Mouse (Mus musculus) heart, embryonic 16.5 days (tissue): ENCODE measurements around the gene Llcfc1. TPM values are rescaled to one million over a fixed set of nuclear protein-coding genes. Genes with fewer than 3 reads are reported as not detected.

Source experiments
- ATAC-seq: fragments of 200-750 bp; cut with Nextera tagmentation; replicated peaks from 2 replicates; pipeline ENCODE4 v1.8.0; 2017; ENCODE audit warnings: moderate number of reproducible peaks; ENCODE audit not compliant: insufficient read depth, low FRiP score; ENCODE audit errors: extremely low read depth
- H3K27ac ChIP-seq: fragments of 300-500 bp; sonication (generic); 2 replicates; pipeline ENCODE4 v1.5.1; 2014; ENCODE audit warnings: mild to moderate bottlenecking, low read length, control low read depth, moderate library complexity
- H3K27me3 ChIP-seq: fragments of 300-500 bp; sonication (generic); 2 replicates; pipeline ENCODE4 v1.6.1; 2014; ENCODE audit warnings: low read length, mixed read lengths; ENCODE audit not compliant: control insufficient read depth, insufficient read depth
- H3K36me3 ChIP-seq: fragments of 300-500 bp; sonication (generic); 2 replicates; pipeline ENCODE4 v1.6.1; 2014; ENCODE audit not compliant: control insufficient read depth, insufficient read depth
- H3K4me1 ChIP-seq: fragments of 300-500 bp; sonication (generic); 2 replicates; pipeline ENCODE4 v1.6.1; 2014; ENCODE audit warnings: low read length, mixed read lengths; ENCODE audit not compliant: control insufficient read depth, insufficient read depth
- H3K4me2 ChIP-seq: fragments of 300-500 bp; sonication (generic); 2 replicates; pipeline ENCODE4 v1.6.1; 2014; ENCODE audit warnings: low read depth, mild to moderate bottlenecking, control low read depth, low read length
- H3K4me3 ChIP-seq: fragments of 300-500 bp; sonication (generic); 2 replicates; pipeline ENCODE4 v1.5.1; 2014; ENCODE audit warnings: mild to moderate bottlenecking, control low read depth, low read length
- H3K9ac ChIP-seq: fragments of 300-500 bp; sonication (generic); 2 replicates; pipeline ENCODE4 v1.6.1; 2014; ENCODE audit warnings: low read length, control low read depth
- H3K9me3 ChIP-seq: fragments of 300-500 bp; sonication (generic); replicated peaks from 2 replicates; pipeline ENCODE4 v1.6.1; 2016; ENCODE audit warnings: low read length; ENCODE audit not compliant: control insufficient read depth
- WGBS: fragments of 180-500 bp; shearing (Covaris S2); extraction: QIAGEN DNeasy Blood & Tissue Kit; methylation state at CpG from one replicate; pipeline ENCODE4 v1.1.7; 2014; 5-methylcytosine and 5-hydroxymethylcytosine counted together
- polyA plus RNA-seq: library from polyadenylated mRNA; unstranded; fragments of >200 nt; fragmentation: Nextera tagmentation; extraction: Ambion mirVana; gene quantifications from 2 replicates; pipeline ENCODE4 v1.2.1, GENCODE M21; 2015

Gene Llcfc1
- not detected in 2 replicates for polyA plus RNA-seq

DNA sequence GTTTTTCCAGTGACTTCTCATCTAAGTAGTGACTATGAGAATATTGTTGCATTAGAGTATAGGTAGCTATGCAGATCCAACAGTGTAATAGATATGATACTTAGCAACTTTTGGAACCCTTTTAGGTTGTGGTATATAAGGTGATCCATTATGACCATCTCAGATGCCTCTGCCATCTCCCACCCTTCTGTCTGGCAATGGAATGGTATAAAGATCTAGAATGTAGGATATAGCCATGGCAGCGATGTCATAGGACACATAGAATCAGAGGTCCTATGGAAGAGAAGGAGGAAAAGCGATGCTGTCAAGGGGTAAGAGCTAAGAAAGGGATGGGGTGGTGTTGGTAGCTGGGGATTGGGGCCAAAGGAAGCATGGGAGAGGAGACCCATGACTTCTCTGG lies at the start of gene Llcfc1:
TSS of gene Llcfc1 (plus strand) at position 301 of the 400 bp plus-strand sequence.
- Histone ChIP-seq H3K4me3 (no peak within 1 kb of the TSS), H3K4me2 (no peak within 1 kb of the TSS), H3K4me1 (no peaks in the 10 kb centered on the region), H3K27me3 (no peaks in the 10 kb centered on the region), H3K27ac (no peak within 1 kb of the TSS), H3K9ac (no peak within 1 kb of the TSS), H3K36me3 (no peaks in the 10 kb centered on the region), H3K9me3 (no peaks in the 10 kb centered on the region)
- 71% methylated on average over 2 of the region's 2 CpGs for WGBS
- ATAC-seq, result no peak

DNA sequence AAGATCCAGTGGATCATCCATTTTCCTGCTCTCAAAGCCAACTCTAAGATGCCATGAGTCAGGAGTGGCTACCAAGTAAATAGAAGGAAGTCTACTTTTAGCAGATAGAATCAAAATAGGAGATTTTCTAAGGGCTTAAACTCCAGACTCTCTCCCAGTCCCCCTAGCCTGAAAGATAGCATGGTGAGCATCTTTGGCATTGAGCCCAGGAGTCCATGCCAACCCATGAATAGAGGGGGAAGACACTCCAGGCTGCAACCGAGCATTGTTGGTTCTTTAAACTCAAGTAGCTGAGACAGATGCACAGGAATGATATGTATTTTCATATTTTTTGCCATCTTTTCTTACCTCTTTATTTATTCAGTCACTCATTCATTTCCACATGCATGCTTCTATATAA lies 49.0 kb upstream of the Llcfc1 start:
- no peaks in the 10 kb centered on the region for H3K27me3 ChIP-seq
- H3K4me1 ChIP-seq, result no peaks in the 10 kb centered on the region
- H3K9me3 ChIP-seq, result no peaks in the 10 kb centered on the region
- no peaks in the 10 kb centered on the region for H3K36me3 ChIP-seq
- WGBS, result 29% methylated on average over 1 of the region's 1 CpGs
- ATAC-seq, result no peak
- no peak overlapping the region for H3K9ac ChIP-seq
- no peak overlapping the region for H3K4me3 ChIP-seq
- no peak overlapping the region for H3K4me2 ChIP-seq
- H3K27ac ChIP-seq, result no peak overlapping the region

DNA sequence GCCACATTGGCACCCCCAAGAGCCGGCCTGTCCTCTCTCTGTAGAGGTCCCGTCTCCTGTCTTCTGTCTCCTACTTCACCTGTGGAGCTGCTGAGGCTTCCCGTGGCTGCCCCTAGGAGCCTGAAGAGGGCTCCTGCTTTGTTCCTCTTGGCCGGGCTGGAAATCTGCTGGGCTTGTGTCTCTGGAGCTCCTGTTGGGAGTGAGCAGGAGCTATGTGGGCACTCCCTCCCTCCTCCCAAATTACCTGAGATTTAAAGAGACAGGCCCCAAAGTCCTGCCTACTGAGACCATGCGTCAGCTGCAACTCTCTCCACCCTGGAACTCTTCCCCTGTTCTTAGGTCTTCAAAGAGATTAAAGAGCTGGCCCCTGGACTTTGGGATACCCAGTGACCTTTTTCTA lies 48.1 kb upstream of the Llcfc1 start, which contains the start of gene Trpv6:
TSS of gene Trpv6 (minus strand) at position 228 of the 400 bp plus-strand sequence.
- Histone ChIP-seq H3K27me3 (no peaks in the 10 kb centered on the region), H3K27ac (no peak within 1 kb of the TSS), H3K36me3 (no peaks in the 10 kb centered on the region), H3K9me3 (no peaks in the 10 kb centered on the region), H3K9ac (no peak within 1 kb of the TSS), H3K4me2 (no peak within 1 kb of the TSS), H3K4me3 (no peak within 1 kb of the TSS), H3K4me1 (no peaks in the 10 kb centered on the region)
- WGBS, result 17% methylated on average over 5 of the region's 5 CpGs
- no peak for ATAC-seq

DNA sequence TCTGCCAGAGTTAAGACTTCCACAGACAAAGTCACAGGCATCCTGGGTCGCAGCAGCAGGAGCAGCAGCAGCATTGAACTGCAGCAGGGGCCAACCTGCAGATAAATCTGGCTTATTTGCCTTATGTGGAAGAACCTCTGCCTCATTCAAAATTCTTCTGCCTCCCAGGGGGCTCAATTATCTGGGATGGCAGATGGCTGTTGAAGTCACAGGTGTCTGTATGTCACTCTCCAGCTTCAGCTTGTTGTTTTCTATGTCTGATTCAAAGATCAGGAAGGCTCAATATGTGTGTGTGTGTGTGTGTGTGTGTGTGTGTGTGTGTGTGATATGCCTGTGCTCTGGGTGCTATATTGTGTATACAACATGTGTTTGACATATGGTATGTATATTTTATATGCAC lies 46.8 kb upstream of the Llcfc1 start:
- no peaks in the 10 kb centered on the region for H3K36me3 ChIP-seq
- no peak overlapping the region for H3K4me3 ChIP-seq
- H3K4me1 ChIP-seq, result no peaks in the 10 kb centered on the region
- no peak overlapping the region for H3K9ac ChIP-seq
- no peak overlapping the region for H3K4me2 ChIP-seq
- no peaks in the 10 kb centered on the region for H3K27me3 ChIP-seq
- ATAC-seq, result no peak
- H3K27ac ChIP-seq, result no peak overlapping the region
- H3K9me3 ChIP-seq, result no peaks in the 10 kb centered on the region
- 7% methylated on average over 1 of the region's 1 CpGs for WGBS

DNA sequence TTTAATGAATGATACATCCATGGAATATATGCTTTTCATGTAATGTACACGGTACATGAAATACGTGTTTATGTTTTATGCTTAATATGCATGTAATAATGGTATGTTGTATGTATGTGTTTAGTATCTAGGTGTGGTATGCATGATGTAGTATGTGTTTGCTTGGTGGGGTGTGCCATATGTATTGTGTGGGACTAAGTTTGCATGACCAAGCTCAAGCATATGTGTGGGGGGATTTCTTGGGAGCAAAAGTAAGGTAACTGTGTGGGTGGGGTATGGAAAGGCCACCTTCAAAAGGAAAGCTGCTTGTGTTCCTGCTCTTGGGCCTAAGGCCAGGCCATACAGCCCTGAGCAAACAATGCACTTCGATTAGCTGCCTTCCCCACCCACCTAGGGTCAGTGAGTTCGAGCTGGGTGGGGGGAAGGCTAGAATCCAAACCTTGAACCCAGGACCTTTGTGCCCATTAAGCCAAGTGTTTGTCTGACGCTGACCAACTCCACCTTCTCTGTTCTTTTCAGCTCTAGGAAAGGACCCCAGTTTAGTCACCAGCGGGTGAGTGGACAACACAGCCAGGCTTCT lies 46.2 kb upstream of the Llcfc1 start:
- Histone ChIP-seq H3K9me3 (no peaks in the 10 kb centered on the region), H3K4me3 (no peak overlapping the region), H3K27me3 (no peaks in the 10 kb centered on the region), H3K9ac (no peak overlapping the region), H3K27ac (no peak overlapping the region), H3K4me2 (no peak overlapping the region), H3K4me1 (no peaks in the 10 kb centered on the region), H3K36me3 (no peaks in the 10 kb centered on the region)
- no peak for ATAC-seq
- 75% methylated on average over 6 of the region's 6 CpGs for WGBS

- Histone ChIP-seq H3K4me2 (no peak overlapping the region), H3K27ac (no peak overlapping the region), H3K9me3 (no peaks in the 10 kb centered on the region), H3K27me3 (no peaks in the 10 kb centered on the region), H3K36me3 (no peaks in the 10 kb centered on the region), H3K4me1 (no peaks in the 10 kb centered on the region), H3K9ac (no peak overlapping the region), H3K4me3 (no peak overlapping the region)
- 81% methylated on average over 3 of the region's 3 CpGs for WGBS
- ATAC-seq, result no peak
Measured at GRCm38 (mm10) chr6:41640449-41640848, 43.8 kb upstream of the Llcfc1 start.

- H3K36me3 ChIP-seq, result no peaks in the 10 kb centered on the region
- H3K4me1 ChIP-seq, result no peaks in the 10 kb centered on the region
- no peaks in the 10 kb centered on the region for H3K9me3 ChIP-seq
- no peak for ATAC-seq
- H3K27ac ChIP-seq, result no peak overlapping the region
- no peak overlapping the region for H3K9ac ChIP-seq
- H3K4me2 ChIP-seq, result no peak overlapping the region
- H3K27me3 ChIP-seq, result no peaks in the 10 kb centered on the region
- no peak overlapping the region for H3K4me3 ChIP-seq
- WGBS, result 55% methylated on average over 6 of the region's 6 CpGs
Measured at GRCm38 (mm10) chr6:41641173-41641866, 42.9 kb upstream of the Llcfc1 start.

DNA sequence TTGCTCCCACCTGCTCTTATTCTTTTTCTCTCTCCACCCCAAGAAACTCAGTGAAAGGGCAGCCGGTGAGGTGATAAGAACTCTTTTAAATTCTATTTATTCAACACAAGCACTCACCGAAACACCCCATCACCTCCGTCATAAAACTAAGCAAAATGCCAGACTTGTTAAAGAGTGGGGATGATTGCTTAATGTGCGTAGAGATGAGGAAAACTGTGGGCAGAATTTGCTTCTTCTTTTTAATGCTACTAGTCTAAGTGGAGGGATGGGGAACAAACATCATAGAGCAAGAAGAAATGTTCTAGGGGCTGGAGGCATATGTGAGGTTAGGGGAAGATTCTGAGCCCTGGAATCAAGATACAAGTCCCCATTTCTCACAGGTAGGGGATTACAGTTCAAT lies 41.5 kb upstream of the Llcfc1 start:
- no peak for ATAC-seq
- 73% methylated on average over 4 of the region's 4 CpGs for WGBS
- Histone ChIP-seq H3K9me3 (no peaks in the 10 kb centered on the region), H3K4me1 (no peaks in the 10 kb centered on the region), H3K9ac (no peak overlapping the region), H3K27ac (no peak overlapping the region), H3K4me3 (no peak overlapping the region), H3K27me3 (no peaks in the 10 kb centered on the region), H3K36me3 (no peaks in the 10 kb centered on the region), H3K4me2 (no peak overlapping the region)

DNA sequence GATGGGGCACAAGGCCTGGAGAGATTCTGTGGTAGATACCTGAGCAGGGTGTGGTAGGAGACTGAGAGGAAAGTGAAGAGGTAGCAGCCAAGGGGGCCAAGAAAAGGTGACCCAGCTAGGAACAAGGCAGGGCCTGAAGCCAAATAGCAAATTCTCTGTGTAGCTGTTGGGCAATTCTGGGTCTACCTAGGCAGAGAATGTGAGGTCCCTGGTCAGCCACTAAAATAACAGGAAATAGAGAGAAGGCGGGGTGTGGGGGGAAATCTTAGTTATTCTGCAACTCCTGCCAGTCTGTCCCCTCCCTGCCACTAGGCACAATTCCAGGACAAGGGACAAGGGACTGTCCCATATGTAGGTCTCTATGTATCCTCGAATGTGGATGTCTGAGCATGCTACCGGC lies 41.0 kb upstream of the Llcfc1 start:
- Histone ChIP-seq H3K36me3 (no peaks in the 10 kb centered on the region), H3K4me2 (no peak overlapping the region), H3K4me3 (no peak overlapping the region), H3K27me3 (no peaks in the 10 kb centered on the region), H3K9ac (no peak overlapping the region), H3K4me1 (no peaks in the 10 kb centered on the region), H3K9me3 (no peaks in the 10 kb centered on the region), H3K27ac (no peak overlapping the region)
- WGBS, result 77% methylated on average over 3 of the region's 3 CpGs
- no peak for ATAC-seq
